Mouse (Mus musculus) heart, postnatal 10 days (tissue): Measurements from ENCODE around the gene Pkn1. TPM values are rescaled to one million over a fixed set of nuclear protein-coding genes. Genes with fewer than 3 reads are reported as not detected.

Source experiments
- DNase-seq, 2 experiments: peaks; one replicate each; pipeline ENCODE4 v3.0.0; 2021
- intact Hi-C: fragments of 180-260 bp; cut with DNase I; formaldehyde crosslinking; loops from one replicate; pipeline ENCODE4 v1.15.1; 2025
- total RNA-seq, 2 experiments: library from RNA; stranded (reverse); gene quantifications; 2 replicates each; pipeline ENCODE4 v1.2.3; 2021

Pkn1 gene
- total RNA-seq, 2 experiments from 2014 or later: 58.9 to 66.7 TPM

GRCm38 (mm10) chr8:83724697-83725482, 25.9 kb upstream of the Pkn1 start:
- intact Hi-C loops: loop anchor here (2.0 kb wide), 2 partner anchors 58 to 170 kb away; no protein-coding TSS in a partner anchor
- DNase-seq: peak; percentile 85 to 91

- no peak for DNase-seq
- intact Hi-C loops: loop anchor here (2.0 kb wide), 2 partner anchors 59 to 171 kb away; no protein-coding TSS in a partner anchor
Observed at GRCm38 (mm10) chr8:83723447-83724083, 24.6 kb upstream of the Pkn1 start.

- DNase-seq: no peak
- intact Hi-C loops: no loop called here
Observed at GRCm38 (mm10) chr8:83722631-83723030, 23.7 kb upstream of the Pkn1 start.

- DNase-seq: peak; percentile 76 to 79
- intact Hi-C loops: no loop called here
Observed at GRCm38 (mm10) chr8:83721405-83722025, 22.5 kb upstream of the Pkn1 start.

- intact Hi-C loops: loop anchor here (5.0 kb wide), 1 partner anchor 57 kb away; no protein-coding TSS in a partner anchor
- DNase-seq: no peak
Observed at GRCm38 (mm10) chr8:83719693-83720092, 20.7 kb upstream of the Pkn1 start.

- no peak for DNase-seq
- intact Hi-C loops: loop anchor here (5.0 kb wide), 1 partner anchor 57 kb away; no protein-coding TSS in a partner anchor
Observed at GRCm38 (mm10) chr8:83719048-83719447, 20.1 kb upstream of the Pkn1 start.

GRCm38 (mm10) chr8:83716563-83716962, 17.6 kb upstream of the Pkn1 start:
- no peak for DNase-seq
- intact Hi-C loops: loop anchor here (5.0 kb wide), 1 partner anchor 54 kb away; no protein-coding TSS in a partner anchor

GRCm38 (mm10) chr8:83715771-83716170, 16.8 kb upstream of the Pkn1 start:
- intact Hi-C loops: loop anchor here (2.0 to 5.0 kb wide), 2 partner anchors 17 to 53 kb away; partner anchors contain the start of gene Pkn1
- DNase-seq: peak in 1 of 2 experiments; percentile 20

- intact Hi-C loops: loop anchor here (2.0 to 5.0 kb wide), 2 partner anchors 16 to 53 kb away; partner anchors contain the start of gene Pkn1
- DNase-seq: peak; percentile 97 to 98
Observed at GRCm38 (mm10) chr8:83715031-83715690, 16.2 kb upstream of the Pkn1 start, which contains the start of gene Ddx39. Gene Ddx39, plus strand, starts transcription at chr8:83715177.

GRCm38 (mm10) chr8:83714676-83715030, 15.7 kb upstream of the Pkn1 start:
- intact Hi-C loops: loop anchor here (2.0 to 5.0 kb wide), 2 partner anchors 16 to 52 kb away; partner anchors contain the start of gene Pkn1
- DNase-seq: no peak

- intact Hi-C loops: no loop called here
- no peak for DNase-seq
Observed at GRCm38 (mm10) chr8:83707554-83707953, 8.6 kb upstream of the Pkn1 start.

GRCm38 (mm10) chr8:83706411-83706810, 7.4 kb upstream of the Pkn1 start:
- no peak for DNase-seq
- intact Hi-C loops: no loop called here

- no peak for DNase-seq
- intact Hi-C loops: no loop called here
Observed at GRCm38 (mm10) chr8:83703426-83703825, 4.4 kb upstream of the Pkn1 start.

GRCm38 (mm10) chr8:83700423-83701085, 1.6 kb upstream of the Pkn1 start:
- intact Hi-C loops: no loop called here
- DNase-seq: peak in 1 of 2 experiments; percentile 33

GRCm38 (mm10) chr8:83699566-83699965, 587 bp upstream of the Pkn1 start:
- intact Hi-C loops: loop anchor here (2.0 kb wide), 1 partner anchor 15 kb away; the partner anchor contains the start of gene Ddx39
- DNase-seq: no peak

GRCm38 (mm10) chr8:83698291-83698660, 703 bp downstream of the Pkn1 start:
- peak; percentile 54 to 55 for DNase-seq
- intact Hi-C loops: loop anchor here (2.0 kb wide), 1 partner anchor 17 kb away; the partner anchor contains the start of gene Ddx39

GRCm38 (mm10) chr8:83697374-83698220, 1.4 kb downstream of the Pkn1 start:
- intact Hi-C loops: loop anchor here (2.0 kb wide), 1 partner anchor 17 kb away; the partner anchor contains the start of gene Ddx39
- DNase-seq: peak; percentile 67 to 70

GRCm38 (mm10) chr8:83695351-83696106, 3.5 kb downstream of the Pkn1 start:
- DNase-seq: peak; percentile 28 to 38
- intact Hi-C loops: no loop called here
